Mouse (Mus musculus) mature B cell (primary cell): ENCODE results near the gene Lrrc49.

ENCODE experiments used
- in situ Hi-C: fragments of 300-500 bp; cut with MboI; formaldehyde crosslinking; loops from 2 replicates; pipeline ENCODE4 v1.14.3; 2019

The Lrrc49 gene

GRCm38 (mm10) chr9:60529348-60530243 lies 158.4 kb downstream of the Lrrc49 start:
- in situ Hi-C loops, result no loop called here

DNA sequence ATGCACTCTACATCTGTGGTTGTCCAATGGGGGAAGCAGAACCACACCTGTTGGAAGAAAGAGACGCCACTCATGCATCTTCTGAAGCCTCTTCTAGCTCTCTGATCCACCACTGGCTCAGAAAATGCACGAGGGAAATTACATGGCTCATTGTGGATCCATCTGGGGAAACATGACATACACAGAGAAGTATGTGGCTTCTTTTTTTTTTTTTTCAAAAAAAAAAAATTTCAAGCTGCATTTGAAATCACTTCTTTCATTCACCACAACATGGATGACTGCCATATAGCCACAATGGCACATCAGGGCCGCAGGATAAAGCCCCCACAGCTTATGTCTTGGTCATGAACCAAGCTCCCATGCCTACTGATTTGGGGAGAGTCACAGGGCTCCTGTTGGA lies 159.7 kb downstream of the Lrrc49 start:
- in situ Hi-C loops, result no loop called here

- in situ Hi-C loops, result no loop called here
Measured at GRCm38 (mm10) chr9:60527836-60528235, 160.1 kb downstream of the Lrrc49 start.

- in situ Hi-C loops, result no loop called here
Measured at GRCm38 (mm10) chr9:60527051-60527450, 160.9 kb downstream of the Lrrc49 start.

DNA sequence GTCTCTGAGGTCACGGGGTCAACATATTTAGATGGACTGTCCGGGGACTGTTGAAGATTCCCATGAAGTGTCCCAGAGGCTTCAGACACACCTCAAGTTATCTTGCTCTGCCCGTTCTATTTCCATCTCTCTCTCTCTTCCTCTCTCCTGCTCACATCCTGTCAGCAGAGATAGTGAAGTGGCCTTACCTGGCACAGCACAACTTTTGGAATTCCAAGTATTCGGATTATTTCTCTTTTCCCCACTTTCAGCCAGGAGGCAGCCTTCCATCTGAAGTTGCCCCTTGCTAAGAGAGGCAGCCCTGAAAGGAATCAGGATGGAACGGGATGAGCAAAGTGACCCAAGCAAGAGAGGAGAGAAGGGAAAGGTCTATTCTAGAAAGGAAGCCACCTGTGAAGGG lies 161.8 kb downstream of the Lrrc49 start:
- in situ Hi-C loops, result no loop called here

DNA sequence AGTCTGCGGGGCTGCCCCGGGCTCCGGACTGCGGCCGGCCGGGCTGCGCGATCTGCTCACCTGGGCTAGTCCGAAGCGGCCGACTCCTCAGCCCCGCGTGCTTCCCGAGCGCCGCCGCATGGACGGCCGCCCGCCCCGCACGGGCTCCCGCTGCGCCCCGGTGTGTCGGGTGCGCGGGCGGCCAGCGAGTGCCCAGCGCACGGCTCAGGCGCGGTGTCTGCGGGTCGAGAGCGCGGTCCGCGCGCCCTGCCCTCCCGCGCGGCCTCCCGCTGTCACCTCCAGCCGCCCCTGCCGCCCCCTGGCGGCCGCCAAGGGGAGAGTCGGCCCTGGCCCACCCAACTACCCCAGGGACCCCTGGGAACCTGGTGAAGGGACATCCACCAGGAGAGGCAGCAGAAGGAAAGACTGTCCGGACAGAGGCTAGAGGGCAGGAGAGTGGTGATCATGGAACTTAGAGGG lies 166.1 kb downstream of the Lrrc49 start, which contains the start of gene Thsd4:
Thsd4 (minus strand) TSS at position 241 of the 459 bp plus-strand sequence.
- in situ Hi-C loops, result no loop called here

DNA sequence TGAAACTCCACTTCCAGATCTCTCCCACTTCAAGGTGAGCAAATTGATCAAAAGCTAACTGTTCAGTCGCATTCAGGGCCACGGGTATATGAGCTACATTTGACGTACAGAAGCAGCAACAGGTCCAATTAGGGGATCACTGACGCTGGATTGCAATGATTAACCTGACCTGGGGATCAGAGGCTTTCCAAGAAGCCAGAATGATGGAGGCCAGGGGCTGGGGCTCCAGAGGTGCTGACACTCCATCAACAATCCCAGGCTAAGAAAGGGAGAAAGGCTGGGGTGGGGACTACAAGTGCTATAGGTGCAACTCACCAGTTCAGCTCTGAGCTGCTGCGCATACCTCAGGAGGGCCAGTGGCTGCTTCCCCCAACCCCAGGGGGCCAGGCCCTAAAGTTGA lies 166.8 kb downstream of the Lrrc49 start:
- in situ Hi-C loops, result no loop called here

GRCm38 (mm10) chr9:60519601-60520000 lies 168.4 kb downstream of the Lrrc49 start:
- in situ Hi-C loops, result no loop called here
